Mouse (Mus musculus): ENCODE measurements around the gene Erbin.

DNA sequence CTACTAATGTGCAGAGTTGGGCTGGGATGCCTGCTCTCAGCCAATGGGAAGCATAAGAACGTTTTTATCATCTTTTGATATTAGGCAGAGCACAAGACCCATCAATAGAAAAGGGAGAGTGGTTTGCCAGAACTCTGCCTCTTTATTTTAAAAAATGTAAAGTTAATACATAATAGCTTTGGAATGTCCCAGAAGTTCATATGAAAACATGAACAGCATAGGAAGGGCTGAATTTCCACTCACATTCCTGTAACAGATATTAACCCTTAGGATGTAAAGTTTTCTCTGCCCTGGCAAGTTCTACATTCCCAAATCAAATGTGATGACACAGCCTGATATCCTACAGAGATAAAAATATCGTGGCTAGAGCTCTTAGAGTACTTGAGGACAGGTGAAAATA, 42.8 kb upstream of the Erbin start:
- TF ChIP-seq CTCF (IDR thresholded peaks at IDR 0.05; ENCODE audit: borderline replicate concordance, extremely low read depth, insufficient read depth, insufficient read length): no peak
- no peak for TF ChIP-seq POLR2A (IDR thresholded peaks at IDR 0.05; ENCODE audit: borderline replicate concordance, extremely low read depth, insufficient read depth, insufficient read length, poor library complexity, severe bottlenecking)

Data from brain, embryonic 14.5 days (tissue).